In genomic region chr7:116518155-116518554, GRCm38 (mm10) we compare ENCODE assay signal across 13 mouse cellular contexts.
"Had no signal": no experiment of that assay in that cellular context is flagged by ENCODE, and none has a peak within 500 bp of the region (broad histone marks: within the 10 kb centered on the region; RNA-seq: fewer than 3 reads in every experiment).

No protein-coding gene starts in this region.

- H3K27me3 ChIP-seq: liver, embryonic 15.5 days; stomach, embryonic 15.5 days had no signal

- H3K4me1 ChIP-seq: liver, embryonic 15.5 days; stomach, embryonic 15.5 days had no signal

- H3K4me2 ChIP-seq: liver, embryonic 11.5 days; liver, embryonic 15.5 days; stomach, embryonic 15.5 days had no signal

- H3K36me3 ChIP-seq: liver, embryonic 15.5 days had no signal

- DNase-seq: kidney, postnatal 10 days; lung, adult 2 months; lung, postnatal 36 days; midbrain, embryonic 14.5 days; right cerebral cortex, postnatal 14 days; thymus, adult 2 months; thymus, postnatal 25 days had no signal

- ATAC-seq: lung, postnatal 0 days had no signal

- H3K4me3 ChIP-seq: left cerebral cortex, adult 2 months; limb, embryonic 10.5 days; liver, embryonic 15.5 days; stomach, embryonic 15.5 days had no signal

- H3K9ac ChIP-seq: liver, embryonic 15.5 days; stomach, embryonic 15.5 days had no signal

- H3K27ac ChIP-seq: left cerebral cortex, adult 2 months; limb, embryonic 10.5 days; liver, embryonic 15.5 days; stomach, embryonic 15.5 days had no signal

- H3K9me3 ChIP-seq: limb, embryonic 10.5 days; liver, embryonic 15.5 days; stomach, embryonic 15.5 days had no signal
